Mouse (Mus musculus): ENCODE results near the gene Bcas3. TPM values are rescaled to one million over a fixed set of nuclear protein-coding genes. Genes with fewer than 3 reads are reported as not detected.

Bcas3 gene
- polyA plus RNA-seq, 1 experiment from 2014 or later = 20.5 TPM

DNA sequence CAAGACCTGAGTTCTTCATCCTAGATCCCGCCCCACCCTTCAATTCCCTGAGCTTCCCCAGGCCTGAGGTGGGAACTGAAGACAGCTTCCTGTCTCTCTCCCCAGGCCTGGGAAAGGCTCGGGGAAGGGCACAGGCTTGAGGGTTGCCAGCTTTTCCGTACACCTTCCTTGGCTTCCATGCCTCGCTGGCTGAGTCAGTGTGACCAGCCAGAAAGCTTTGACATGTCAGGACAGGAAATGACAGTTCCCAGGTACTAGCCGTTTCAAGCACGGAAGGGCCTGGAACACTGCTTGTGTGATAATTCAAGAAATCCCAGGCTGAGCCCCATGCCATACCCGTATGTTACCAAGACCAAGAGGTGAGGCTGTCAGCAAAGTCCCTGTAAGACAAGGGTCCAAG is 436.8 kb downstream of the Bcas3 start:
- Histone ChIP-seq H3K4me3 (ENCODE audit: low read length) (no peak overlapping the region), H3K27me3 (ENCODE audit: control insufficient read depth, insufficient read depth, low read length) (peaks cover 25% of the 10 kb centered on the region), H3K36me3 (ENCODE audit: control insufficient read depth, insufficient read depth) (no peaks in the 10 kb centered on the region), H3K4me2 (ENCODE audit: low read depth, low read length) (no peak overlapping the region), H3K4me1 (ENCODE audit: control insufficient read depth, insufficient read depth, low read length) (no peaks in the 10 kb centered on the region), H3K27ac (ENCODE audit: low read length) (no peak overlapping the region), H3K9ac (ENCODE audit: low read length) (no peak overlapping the region), H3K9me3 (replicated peaks; ENCODE audit: control insufficient read depth, low read length) (no peaks in the 10 kb centered on the region)
- WGBS = 69% methylated on average over 7 of the region's 7 CpGs
- no peak for ATAC-seq (replicated peaks; ENCODE audit: extremely low read depth, insufficient read depth, low FRiP score)

DNA sequence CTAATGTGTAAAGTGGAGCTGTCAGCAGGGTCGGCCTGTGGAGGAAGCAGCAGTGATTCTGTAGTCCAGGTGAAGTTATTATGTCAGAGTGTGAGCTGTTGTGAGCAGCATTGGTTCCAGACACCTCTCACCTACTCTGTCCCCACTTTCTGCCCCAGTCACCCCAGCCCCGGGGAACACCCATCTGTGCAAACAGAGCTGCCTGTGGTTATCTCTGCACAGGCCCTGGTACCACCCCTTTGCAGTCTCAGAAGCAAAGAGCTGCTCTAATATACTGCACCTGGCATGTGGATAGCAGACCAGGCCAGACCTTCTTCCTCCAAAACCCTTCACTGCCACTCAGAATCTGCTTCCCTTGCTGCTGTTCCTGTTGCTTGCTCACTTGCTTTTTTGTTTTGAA is 437.3 kb downstream of the Bcas3 start:
- Histone ChIP-seq H3K4me1 (ENCODE audit: control insufficient read depth, insufficient read depth, low read length) (no peaks in the 10 kb centered on the region), H3K4me3 (ENCODE audit: low read length) (no peak overlapping the region), H3K9ac (ENCODE audit: low read length) (no peak overlapping the region), H3K9me3 (replicated peaks; ENCODE audit: control insufficient read depth, low read length) (no peaks in the 10 kb centered on the region), H3K27ac (ENCODE audit: low read length) (no peak overlapping the region), H3K27me3 (ENCODE audit: control insufficient read depth, insufficient read depth, low read length) (peaks cover 29% of the 10 kb centered on the region), H3K36me3 (ENCODE audit: control insufficient read depth, insufficient read depth) (no peaks in the 10 kb centered on the region), H3K4me2 (ENCODE audit: low read depth, low read length) (no peak overlapping the region)
- ATAC-seq (replicated peaks; ENCODE audit: extremely low read depth, insufficient read depth, low FRiP score) = no peak
- WGBS = 69% methylated on average over 2 of the region's 2 CpGs

DNA sequence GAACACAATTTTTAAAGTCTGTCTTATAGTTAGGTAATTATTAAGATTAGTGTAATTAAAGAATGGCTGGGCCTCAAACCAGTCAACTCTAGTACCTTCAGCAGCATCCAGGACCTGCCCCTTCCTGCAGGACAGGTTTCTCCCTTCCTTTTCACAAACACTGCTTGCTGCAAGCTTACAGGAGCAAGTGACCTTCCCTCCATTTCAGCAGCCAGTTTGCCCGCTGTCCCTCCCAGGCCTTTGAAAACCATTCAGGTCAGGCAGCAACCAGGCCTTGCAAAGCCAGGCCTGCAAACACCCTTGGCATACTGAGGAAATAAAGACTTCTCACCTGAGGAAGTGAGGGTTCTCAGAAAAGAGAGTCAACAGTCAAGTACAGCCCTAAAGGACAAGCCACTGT is 438.2 kb downstream of the Bcas3 start:
- WGBS = 82% methylated on average over 1 of the region's 1 CpGs
- Histone ChIP-seq H3K27me3 (ENCODE audit: control insufficient read depth, insufficient read depth, low read length) (peaks cover 35% of the 10 kb centered on the region), H3K4me1 (ENCODE audit: control insufficient read depth, insufficient read depth, low read length) (no peaks in the 10 kb centered on the region), H3K36me3 (ENCODE audit: control insufficient read depth, insufficient read depth) (no peaks in the 10 kb centered on the region), H3K27ac (ENCODE audit: low read length) (no peak overlapping the region), H3K9me3 (replicated peaks; ENCODE audit: control insufficient read depth, low read length) (no peaks in the 10 kb centered on the region), H3K4me2 (ENCODE audit: low read depth, low read length) (no peak overlapping the region), H3K9ac (ENCODE audit: low read length) (no peak overlapping the region), H3K4me3 (ENCODE audit: low read length) (no peak overlapping the region)
- ATAC-seq (replicated peaks; ENCODE audit: extremely low read depth, insufficient read depth, low FRiP score) = no peak

DNA sequence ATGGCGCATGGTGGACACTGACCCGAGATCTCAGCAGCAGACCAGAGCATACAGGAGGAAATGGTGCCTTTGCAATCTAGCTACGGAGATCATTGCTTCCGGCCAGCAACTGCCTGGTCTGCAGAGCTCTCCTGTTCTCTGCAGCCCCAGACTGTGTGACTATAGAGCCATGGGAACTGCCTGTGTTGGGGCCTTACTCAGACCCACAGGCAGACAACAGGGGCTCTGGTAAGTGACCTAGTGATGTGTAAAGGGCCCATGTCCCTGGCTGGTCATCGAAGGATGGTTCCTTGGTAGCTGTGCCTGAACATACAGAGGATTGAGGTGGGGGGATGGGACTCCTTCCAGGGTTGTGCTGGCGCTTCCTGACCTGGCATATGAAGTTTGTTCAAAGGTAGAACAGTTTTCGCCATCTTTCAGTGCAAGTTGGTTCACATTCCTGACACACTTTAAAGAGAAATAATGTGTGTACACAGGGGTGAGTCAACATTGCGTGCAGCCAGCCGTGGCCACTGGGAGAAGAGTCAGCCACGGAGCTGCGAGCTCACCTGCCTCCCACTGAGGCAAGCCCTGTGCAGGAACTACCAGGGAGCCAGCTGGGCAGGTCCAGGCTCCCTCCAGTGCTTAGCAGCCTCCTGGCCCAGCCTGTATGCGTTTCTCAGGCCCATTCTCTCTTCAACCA is 439.7 kb downstream of the Bcas3 start:
- Histone ChIP-seq H3K4me2 (ENCODE audit: low read depth, low read length) (no peak overlapping the region), H3K4me1 (ENCODE audit: control insufficient read depth, insufficient read depth, low read length) (no peaks in the 10 kb centered on the region), H3K36me3 (ENCODE audit: control insufficient read depth, insufficient read depth) (no peaks in the 10 kb centered on the region), H3K27ac (ENCODE audit: low read length) (no peak overlapping the region), H3K27me3 (ENCODE audit: control insufficient read depth, insufficient read depth, low read length) (peaks cover 49% of the 10 kb centered on the region), H3K9ac (ENCODE audit: low read length) (no peak overlapping the region), H3K9me3 (replicated peaks; ENCODE audit: control insufficient read depth, low read length) (no peaks in the 10 kb centered on the region), H3K4me3 (ENCODE audit: low read length) (no peak overlapping the region)
- ATAC-seq (replicated peaks; ENCODE audit: extremely low read depth, insufficient read depth, low FRiP score) = no peak
- 75% methylated on average over 12 of the region's 12 CpGs for WGBS

DNA sequence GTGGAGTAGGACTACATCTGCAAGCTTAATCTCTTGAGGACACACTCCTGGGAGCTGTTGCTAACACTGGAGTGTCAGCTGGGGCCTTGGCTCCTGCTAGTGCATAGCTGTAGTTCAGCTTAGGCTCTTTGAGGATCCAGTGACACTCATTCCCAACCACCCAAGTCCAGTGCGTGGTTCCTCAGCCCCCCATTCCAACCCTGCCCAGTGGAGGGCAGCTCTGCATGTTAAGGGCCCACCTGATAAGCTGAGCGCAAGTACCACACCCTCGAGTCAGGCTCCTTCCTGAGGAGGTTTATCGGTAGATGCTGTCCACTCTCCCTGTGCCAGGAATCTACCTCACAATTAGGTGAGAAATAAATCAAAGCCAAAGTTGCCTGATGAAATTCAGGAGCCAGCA is 446.5 kb downstream of the Bcas3 start:
- no peak overlapping the region for H3K27ac ChIP-seq (ENCODE audit: low read length)

DNA sequence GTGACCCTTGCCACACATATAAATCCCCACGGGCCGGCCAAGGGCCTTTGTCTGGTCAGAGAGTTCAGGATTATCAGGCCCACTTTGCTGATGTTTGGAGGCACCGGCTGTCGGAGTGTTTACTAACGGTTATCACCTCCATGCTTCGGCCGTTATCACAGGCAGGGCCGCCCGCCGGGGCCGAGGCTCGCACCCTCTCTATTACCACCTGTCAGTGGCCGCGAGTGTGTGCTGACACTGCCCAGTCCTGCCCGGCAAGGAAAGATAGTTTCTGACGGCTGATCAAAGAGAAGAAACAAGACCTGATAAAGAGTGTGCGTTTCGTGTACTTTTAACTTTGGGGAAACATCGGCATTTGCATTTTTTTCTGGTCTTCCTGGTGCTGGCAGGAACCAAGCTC is 446.9 kb downstream of the Bcas3 start:
- no peaks in the 10 kb centered on the region for H3K9me3 ChIP-seq (replicated peaks; ENCODE audit: control insufficient read depth, low read length)
- no peak overlapping the region for H3K27ac ChIP-seq (ENCODE audit: low read length)
- no peaks in the 10 kb centered on the region for H3K36me3 ChIP-seq (ENCODE audit: control insufficient read depth, insufficient read depth)
- ATAC-seq (replicated peaks; ENCODE audit: extremely low read depth, insufficient read depth, low FRiP score) = peak; percentile 91
- WGBS = 9% methylated on average over 19 of the region's 19 CpGs
- peak overlapping the region; percentile 37 for H3K4me2 ChIP-seq (ENCODE audit: low read depth, low read length)
- H3K27me3 ChIP-seq (ENCODE audit: control insufficient read depth, insufficient read depth, low read length) = peaks cover 39% of the 10 kb centered on the region
- H3K4me3 ChIP-seq (ENCODE audit: low read length) = no peak overlapping the region
- peaks cover 33% of the 10 kb centered on the region for H3K4me1 ChIP-seq (ENCODE audit: control insufficient read depth, insufficient read depth, low read length)
- H3K9ac ChIP-seq (ENCODE audit: low read length) = no peak overlapping the region

More for the DNA sequence above, 446.5 kb downstream of the Bcas3 start:
- 30% methylated on average over 4 of the region's 4 CpGs for WGBS
- H3K4me3 ChIP-seq (ENCODE audit: low read length) = no peak overlapping the region
- no peaks in the 10 kb centered on the region for H3K36me3 ChIP-seq (ENCODE audit: control insufficient read depth, insufficient read depth)
- peak overlapping the region; percentile 37 for H3K4me2 ChIP-seq (ENCODE audit: low read depth, low read length)
- H3K9ac ChIP-seq (ENCODE audit: low read length) = no peak overlapping the region
- H3K4me1 ChIP-seq (ENCODE audit: control insufficient read depth, insufficient read depth, low read length) = peaks cover 32% of the 10 kb centered on the region
- peaks cover 41% of the 10 kb centered on the region for H3K27me3 ChIP-seq (ENCODE audit: control insufficient read depth, insufficient read depth, low read length)
- ATAC-seq (replicated peaks; ENCODE audit: extremely low read depth, insufficient read depth, low FRiP score) = peak; percentile 29; the same call in 1 of the 2 replicates
- H3K9me3 ChIP-seq (replicated peaks; ENCODE audit: control insufficient read depth, low read length) = no peaks in the 10 kb centered on the region

DNA sequence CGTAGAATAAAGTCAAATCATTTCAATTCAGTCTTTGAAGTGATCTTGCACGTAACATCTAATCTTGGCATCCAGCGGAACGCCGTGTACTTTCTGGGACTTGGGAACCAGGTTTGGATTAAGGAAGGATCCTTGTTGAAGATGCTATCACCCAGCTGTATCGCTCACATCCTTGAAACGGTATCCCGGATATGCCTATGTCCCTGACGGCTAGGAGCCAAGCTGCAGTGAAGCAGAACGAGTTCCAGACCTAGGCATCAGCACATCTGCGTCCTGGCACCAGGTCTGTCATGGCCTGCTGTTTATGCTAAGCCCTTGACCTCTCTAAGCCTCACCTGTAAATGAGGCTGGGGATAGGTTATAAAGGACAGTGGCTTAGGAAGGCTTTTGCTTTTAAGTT is 447.4 kb downstream of the Bcas3 start:
- no peak overlapping the region for H3K9ac ChIP-seq (ENCODE audit: low read length)
- no peaks in the 10 kb centered on the region for H3K36me3 ChIP-seq (ENCODE audit: control insufficient read depth, insufficient read depth)
- no peak for ATAC-seq (replicated peaks; ENCODE audit: extremely low read depth, insufficient read depth, low FRiP score)
- no peaks in the 10 kb centered on the region for H3K9me3 ChIP-seq (replicated peaks; ENCODE audit: control insufficient read depth, low read length)
- peaks cover 33% of the 10 kb centered on the region for H3K4me1 ChIP-seq (ENCODE audit: control insufficient read depth, insufficient read depth, low read length)
- WGBS = 33% methylated on average over 11 of the region's 11 CpGs
- H3K4me3 ChIP-seq (ENCODE audit: low read length) = no peak overlapping the region
- 0 out of 2 replicates have a peak overlapping the region, but pooled peaks have one; percentile 37 for H3K4me2 ChIP-seq (ENCODE audit: low read depth, low read length)
- no peak overlapping the region for H3K27ac ChIP-seq (ENCODE audit: low read length)
- peaks cover 41% of the 10 kb centered on the region for H3K27me3 ChIP-seq (ENCODE audit: control insufficient read depth, insufficient read depth, low read length)

DNA sequence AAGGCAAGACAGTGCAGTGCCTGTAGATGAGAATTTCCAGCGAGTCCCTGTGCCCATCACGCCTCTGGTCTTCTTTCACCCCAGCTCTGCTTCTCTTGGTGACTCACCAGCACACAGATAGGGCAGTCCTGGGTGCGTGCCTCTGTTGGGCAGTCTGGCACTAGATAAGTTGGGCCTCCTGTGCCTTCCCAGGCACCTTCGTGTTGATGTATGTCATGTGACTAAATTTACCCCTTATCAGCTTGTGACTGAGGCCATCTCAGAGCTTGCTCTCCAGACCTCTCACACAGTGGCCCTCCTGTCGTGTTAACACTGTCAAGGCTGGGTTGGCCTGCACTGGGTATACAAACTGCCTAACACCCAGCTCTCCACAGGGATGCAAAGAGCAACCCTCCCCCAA is 451.1 kb downstream of the Bcas3 start:
- H3K36me3 ChIP-seq (ENCODE audit: control insufficient read depth, insufficient read depth) = no peaks in the 10 kb centered on the region
- peaks cover 32% of the 10 kb centered on the region for H3K4me1 ChIP-seq (ENCODE audit: control insufficient read depth, insufficient read depth, low read length)
- H3K9ac ChIP-seq (ENCODE audit: low read length) = no peak overlapping the region
- WGBS = 28% methylated on average over 5 of the region's 5 CpGs
- no peak overlapping the region for H3K27ac ChIP-seq (ENCODE audit: low read length)
- H3K9me3 ChIP-seq (replicated peaks; ENCODE audit: control insufficient read depth, low read length) = no peaks in the 10 kb centered on the region
- H3K4me3 ChIP-seq (ENCODE audit: low read length) = no peak overlapping the region
- no peak overlapping the region for H3K4me2 ChIP-seq (ENCODE audit: low read depth, low read length)
- H3K27me3 ChIP-seq (ENCODE audit: control insufficient read depth, insufficient read depth, low read length) = peaks cover 13% of the 10 kb centered on the region
- ATAC-seq (replicated peaks; ENCODE audit: extremely low read depth, insufficient read depth, low FRiP score) = peak; percentile 42

DNA sequence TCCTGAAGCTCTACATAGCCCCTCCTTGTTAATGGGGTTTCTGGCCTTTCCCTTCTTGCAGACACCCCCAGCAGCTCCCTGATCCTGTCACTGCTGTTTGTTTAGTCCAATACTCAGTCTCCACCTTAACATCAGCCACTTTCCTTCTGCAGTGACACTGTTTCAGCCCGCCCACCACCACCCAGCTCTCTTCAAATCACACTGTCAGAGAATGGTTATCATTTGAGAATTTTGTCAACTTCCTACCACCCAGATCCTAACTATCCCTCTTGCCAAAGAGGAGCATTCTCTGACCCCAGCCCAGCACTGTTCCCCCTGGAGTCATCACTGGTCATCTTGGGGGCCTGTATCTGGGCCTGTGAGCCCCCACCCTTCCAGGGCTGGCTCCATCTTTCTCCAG is 452.8 kb downstream of the Bcas3 start:
- ATAC-seq (replicated peaks; ENCODE audit: extremely low read depth, insufficient read depth, low FRiP score) = no peak
- Histone ChIP-seq H3K4me3 (ENCODE audit: low read length) (no peak overlapping the region), H3K9me3 (replicated peaks; ENCODE audit: control insufficient read depth, low read length) (no peaks in the 10 kb centered on the region), H3K36me3 (ENCODE audit: control insufficient read depth, insufficient read depth) (no peaks in the 10 kb centered on the region), H3K4me1 (ENCODE audit: control insufficient read depth, insufficient read depth, low read length) (peaks cover 19% of the 10 kb centered on the region), H3K4me2 (ENCODE audit: low read depth, low read length) (no peak overlapping the region), H3K27me3 (ENCODE audit: control insufficient read depth, insufficient read depth, low read length) (peaks cover 10% of the 10 kb centered on the region), H3K27ac (ENCODE audit: low read length) (no peak overlapping the region), H3K9ac (ENCODE audit: low read length) (no peak overlapping the region)
- WGBS = 81% methylated on average over 1 of the region's 1 CpGs

Measured in heart, embryonic 16.5 days (tissue).